Mouse (Mus musculus) liver, adult 2 months (tissue): ENCODE measurements around the gene Ttc21b. TPM values are rescaled to one million over a fixed set of nuclear protein-coding genes. Genes with fewer than 3 reads are reported as not detected.
A peak's percentile ranks its signal among the peaks of the same experiment; 100 is the strongest.

Experiments used
- DNase-seq: peaks from one replicate; pipeline ENCODE4 v3.0.0-alpha.2; 2011; ENCODE audit warnings: low read depth, low spot score; ENCODE audit errors: extremely low read depth
- H3K27ac ChIP-seq: fragments of 200-500 bp; replicated peaks from 2 replicates; pipeline ENCODE4 v1.5.1; 2012; ENCODE audit warnings: low read depth, mild to moderate bottlenecking, control low read depth, inconsistent platforms, low read length; ENCODE audit not compliant: insufficient read depth
- H3K27me3 ChIP-seq: fragments of 200-500 bp; 2 replicates; pipeline ENCODE4 v1.6.1; 2012; ENCODE audit warnings: mild to moderate bottlenecking, moderate library complexity, low read length, inconsistent platforms; ENCODE audit not compliant: control insufficient read depth, insufficient read depth
- H3K36me3 ChIP-seq: fragments of 200-500 bp; 2 replicates; pipeline ENCODE4 v1.6.1; 2012; ENCODE audit warnings: low read length, inconsistent platforms; ENCODE audit not compliant: control insufficient read depth, insufficient read depth
- H3K4me1 ChIP-seq: fragments of 200-500 bp; 2 replicates; pipeline ENCODE4 v1.6.1; 2011; ENCODE audit warnings: low read length; ENCODE audit not compliant: control insufficient read depth, insufficient read depth
- H3K4me3 ChIP-seq: fragments of 200-500 bp; 2 replicates; pipeline ENCODE4 v1.5.1; 2011; ENCODE audit warnings: low read depth, mild to moderate bottlenecking, control low read depth, low read length, moderate library complexity; ENCODE audit not compliant: insufficient read depth
- H3K79me2 ChIP-seq: fragments of 200-500 bp; 2 replicates; pipeline ENCODE4 v1.6.1; 2012; ENCODE audit warnings: inconsistent platforms, mild to moderate bottlenecking, low read length, moderate library complexity; ENCODE audit not compliant: control insufficient read depth, insufficient read depth
- H3K9ac ChIP-seq: fragments of 200-500 bp; 2 replicates; pipeline ENCODE4 v1.6.1; 2012; ENCODE audit warnings: low read depth, mild to moderate bottlenecking, control low read depth, inconsistent platforms, low read length
- CTCF ChIP-seq: fragments of 200-500 bp; IDR thresholded peaks from 2 replicates; pipeline ENCODE4 v1.5.1; 2011; ENCODE audit warnings: low read depth, low read length, control low read depth
- POLR2A ChIP-seq: fragments of 200-500 bp; IDR thresholded peaks from 2 replicates; pipeline ENCODE4 v1.6.1; 2011; ENCODE audit warnings: low read length, control low read depth; ENCODE audit not compliant: insufficient read depth; ENCODE audit errors: extremely low read depth
- WGBS: fragments of 180-500 bp; shearing (Covaris S2); methylation state at CpG from one replicate; pipeline ENCODE4 v1.1.7; 2018; 5-methylcytosine and 5-hydroxymethylcytosine counted together
- polyA plus RNA-seq: library from polyadenylated mRNA; depleted of rRNA; stranded (reverse); fragments of >200 nt; gene quantifications from 2 replicates; pipeline ENCODE4 v1.2.3, GENCODE M21; 2012; rRNA removed
- total RNA-seq: library from RNA; depleted of rRNA; stranded (reverse); fragments of >200 nt; gene quantifications from 2 replicates; pipeline ENCODE4 v1.2.3, GENCODE M21; 2014; rRNA removed

Gene Ttc21b
- total and polyA plus RNA-seq, 2 experiments = 1.0 to 3.7 TPM

- Histone ChIP-seq H3K36me3 (no peaks in the 10 kb centered on the region), H3K9ac (no peak overlapping the region), H3K4me1 (no peaks in the 10 kb centered on the region; the same call in 1 of the 2 replicates), H3K4me3 (no peak overlapping the region), H3K79me2 (no peaks in the 10 kb centered on the region), H3K27ac (no peak overlapping the region), H3K27me3 (no peaks in the 10 kb centered on the region)
- TF ChIP-seq POLR2A = no peak
- TF ChIP-seq CTCF = no peak
- WGBS = 47% methylated on average over 5 of the region's 5 CpGs
- DNase-seq = peak; percentile 16
These were observed 111.6 kb downstream of the Ttc21b start for GRCm38 (mm10) chr2:66144770-66145169.

GRCm38 (mm10) chr2:66143284-66143683, 113.1 kb downstream of the Ttc21b start:
- H3K36me3 ChIP-seq = no peaks in the 10 kb centered on the region
- no peak overlapping the region for H3K27ac ChIP-seq
- no peak for TF ChIP-seq CTCF
- DNase-seq = no peak
- no peak overlapping the region for H3K4me3 ChIP-seq
- H3K79me2 ChIP-seq = no peaks in the 10 kb centered on the region
- H3K4me1 ChIP-seq = no peaks in the 10 kb centered on the region; the same call in 1 of the 2 replicates
- WGBS = 91% methylated on average over 4 of the region's 4 CpGs
- H3K27me3 ChIP-seq = no peaks in the 10 kb centered on the region
- no peak overlapping the region for H3K9ac ChIP-seq

DNA sequence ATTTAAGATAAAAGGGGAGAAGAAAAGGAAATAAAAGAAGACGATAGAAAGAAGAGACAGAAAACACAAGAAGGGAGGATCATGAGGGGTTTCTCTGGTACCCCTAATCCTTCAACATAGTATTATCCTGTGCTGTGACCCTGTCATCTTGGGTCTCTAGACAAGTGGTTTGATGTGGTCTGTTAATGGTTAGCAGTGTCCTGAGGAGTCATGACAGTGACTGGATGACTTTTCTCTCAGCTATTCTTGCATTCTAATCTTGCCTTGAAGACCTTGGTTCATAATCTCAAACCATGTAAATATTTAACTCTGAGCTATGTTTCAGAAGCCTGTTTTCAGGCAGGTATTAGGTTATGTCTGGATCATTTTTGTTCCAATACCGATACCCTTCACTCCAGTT, 113.7 kb downstream of the Ttc21b start:
- no peak overlapping the region for H3K27ac ChIP-seq
- no peak for DNase-seq
- no peak overlapping the region for H3K9ac ChIP-seq
- WGBS = 74% methylated on average over 2 of the region's 2 CpGs
- no peaks in the 10 kb centered on the region for H3K27me3 ChIP-seq
- no peak overlapping the region for H3K4me3 ChIP-seq
- H3K4me1 ChIP-seq = no peaks in the 10 kb centered on the region; the same call in 1 of the 2 replicates
- no peaks in the 10 kb centered on the region for H3K79me2 ChIP-seq
- TF ChIP-seq POLR2A = no peak
- no peak for TF ChIP-seq CTCF
- no peaks in the 10 kb centered on the region for H3K36me3 ChIP-seq

DNA sequence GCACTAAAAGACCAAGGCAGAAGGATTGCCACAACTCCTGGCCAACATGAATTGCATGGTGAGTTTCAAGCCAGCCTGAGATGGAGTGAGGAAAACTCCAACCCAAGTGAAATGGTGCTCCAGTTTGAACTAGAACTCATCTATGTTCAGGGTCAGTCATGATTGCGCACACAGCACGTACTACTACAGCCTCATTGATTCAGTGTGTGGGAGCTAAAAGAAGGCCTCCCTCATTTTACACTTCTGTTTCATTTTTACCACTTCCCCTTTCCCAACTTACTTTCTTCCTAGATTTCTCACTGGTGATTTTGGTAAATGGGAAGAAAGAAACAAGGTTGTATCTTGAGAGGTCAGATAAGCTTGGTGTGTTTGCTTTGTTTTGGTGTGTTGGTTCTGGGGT, 114.1 kb downstream of the Ttc21b start:
- no peaks in the 10 kb centered on the region for H3K79me2 ChIP-seq
- no peak overlapping the region for H3K9ac ChIP-seq
- H3K27ac ChIP-seq = no peak overlapping the region
- no peak overlapping the region for H3K4me3 ChIP-seq
- WGBS = 95% methylated on average over 2 of the region's 2 CpGs
- TF ChIP-seq CTCF (no peak), POLR2A (no peak)
- H3K4me1 ChIP-seq = no peaks in the 10 kb centered on the region; the same call in 1 of the 2 replicates
- H3K36me3 ChIP-seq = no peaks in the 10 kb centered on the region
- H3K27me3 ChIP-seq = no peaks in the 10 kb centered on the region
- peak; percentile 10 for DNase-seq

DNA sequence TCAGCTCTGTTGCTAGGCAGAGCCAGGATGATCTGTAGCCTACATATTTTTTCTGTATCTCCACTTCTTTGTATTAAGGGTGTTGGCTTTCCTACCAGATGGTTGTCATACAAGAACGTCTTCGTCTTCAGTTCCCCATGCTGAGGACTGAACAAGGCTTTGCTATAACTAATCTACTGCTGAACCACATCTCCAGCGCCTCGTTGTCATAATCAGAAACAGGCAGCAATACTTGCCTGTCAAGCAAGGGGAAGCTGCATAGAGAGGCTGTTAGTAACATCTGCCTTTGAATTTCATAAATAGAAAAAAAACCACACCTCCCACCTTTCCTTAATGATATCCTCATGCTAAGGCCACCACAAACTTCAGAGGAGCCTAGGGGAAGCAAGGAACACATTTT, 116.2 kb downstream of the Ttc21b start:
- DNase-seq = no peak
- Histone ChIP-seq H3K79me2 (no peaks in the 10 kb centered on the region), H3K9ac (no peak overlapping the region), H3K4me3 (no peak overlapping the region), H3K4me1 (no peaks in the 10 kb centered on the region; the same call in 1 of the 2 replicates), H3K36me3 (no peaks in the 10 kb centered on the region), H3K27me3 (no peaks in the 10 kb centered on the region), H3K27ac (no peak overlapping the region)
- TF ChIP-seq CTCF = no peak
- no peak for TF ChIP-seq POLR2A
- WGBS = 82% methylated on average over 4 of the region's 4 CpGs

Other genes with a start within 250 kb of the Ttc21b start
- gene Galnt3, start 131.6 kb downstream of the Ttc21b start, total RNA-seq = 0.27 and 0.28 TPM in 2 replicates
- gene Galnt3, start 131.6 kb downstream of the Ttc21b start, polyA plus RNA-seq = 0.06 TPM in 1 of 2 replicates, not detected in the other
- gene Scn1a, start 184.2 kb upstream of the Ttc21b start, total RNA-seq = 0.07 TPM in 1 of 2 replicates, not detected in the other
- not detected in 2 replicates for gene Scn1a, start 184.2 kb upstream of the Ttc21b start, polyA plus RNA-seq